Mouse (Mus musculus): ENCODE results near the gene Pcnx2. TPM values are rescaled to one million over a fixed set of nuclear protein-coding genes. Genes with fewer than 3 reads are reported as not detected.

Gene Pcnx2
- polyA plus RNA-seq, 1 experiment from 2014 or later: 0.21 TPM

- ATAC-seq (ENCODE audit: low read depth): peak; percentile 24; the same call in 1 of the 2 replicates
- H3K36me3 ChIP-seq (ENCODE audit: control insufficient read depth, insufficient read depth, low read length): no peaks in the 10 kb centered on the region
- no peak overlapping the region for H3K4me3 ChIP-seq (ENCODE audit: low read length)
- no peaks in the 10 kb centered on the region for H3K9me3 ChIP-seq (ENCODE audit: control insufficient read depth, low read length)
- no peak overlapping the region for H3K4me2 ChIP-seq (ENCODE audit: low read depth, low read length)
- no peak overlapping the region for H3K9ac ChIP-seq (ENCODE audit: low read length)
- peaks cover 15% of the 10 kb centered on the region for H3K4me1 ChIP-seq (replicated peaks; ENCODE audit: control insufficient read depth, insufficient read depth, low read length)
- H3K27ac ChIP-seq (ENCODE audit: low read length): peak overlapping the region; percentile 62; the same call in 1 of the 2 replicates
- 46% methylated on average over 9 of the region's 9 CpGs for WGBS
- no peaks in the 10 kb centered on the region for H3K27me3 ChIP-seq (ENCODE audit: control insufficient read depth, insufficient read depth, low read depth, low read length)
Observed at GRCm38 (mm10) chr8:125872501-125873249, 25.4 kb downstream of the Pcnx2 start.

GRCm38 (mm10) chr8:125870821-125871321 is 27.2 kb downstream of the Pcnx2 start:
- Histone ChIP-seq H3K4me2 (ENCODE audit: low read depth, low read length) (peak overlapping the region; percentile 34; the same call in 1 of the 2 replicates), H3K9ac (ENCODE audit: low read length) (peak overlapping the region; percentile 41; the same call in 1 of the 2 replicates), H3K27me3 (ENCODE audit: control insufficient read depth, insufficient read depth, low read depth, low read length) (no peaks in the 10 kb centered on the region), H3K9me3 (ENCODE audit: control insufficient read depth, low read length) (no peaks in the 10 kb centered on the region), H3K4me3 (ENCODE audit: low read length) (no peak overlapping the region), H3K36me3 (ENCODE audit: control insufficient read depth, insufficient read depth, low read length) (no peaks in the 10 kb centered on the region), H3K4me1 (replicated peaks; ENCODE audit: control insufficient read depth, insufficient read depth, low read length) (peaks cover 15% of the 10 kb centered on the region), H3K27ac (ENCODE audit: low read length) (no peak overlapping the region)
- 0% methylated on average over 7 of the region's 7 CpGs for WGBS
- peak; percentile 67 for ATAC-seq (ENCODE audit: low read depth)

DNA sequence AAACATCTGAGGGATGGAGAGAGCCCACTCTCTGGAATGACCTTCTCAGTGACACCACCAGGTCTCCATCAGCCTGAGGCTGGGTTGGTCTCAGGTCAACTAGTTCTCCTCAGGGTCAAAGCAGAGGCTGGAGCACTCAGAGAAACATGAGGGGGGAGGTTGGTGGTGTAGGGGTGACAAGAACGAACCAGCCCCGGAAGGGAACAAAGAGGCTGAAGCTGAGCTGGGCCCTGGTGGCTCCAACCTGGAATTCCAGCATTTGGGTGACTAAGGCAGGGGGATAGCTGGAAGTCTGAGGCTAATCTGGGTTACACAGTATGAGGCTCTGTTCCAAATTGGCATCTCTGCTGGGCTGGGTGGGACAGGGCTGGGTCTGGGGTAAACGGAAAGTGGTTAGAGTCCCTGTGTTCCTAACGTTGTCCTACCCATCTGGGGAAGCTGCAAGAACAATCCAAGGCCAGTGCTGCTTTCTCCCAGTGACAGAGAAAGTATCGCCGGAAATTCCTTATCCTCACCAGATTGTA is 27.9 kb downstream of the Pcnx2 start:
- Histone ChIP-seq H3K4me2 (ENCODE audit: low read depth, low read length) (no peak overlapping the region), H3K4me3 (ENCODE audit: low read length) (no peak overlapping the region), H3K36me3 (ENCODE audit: control insufficient read depth, insufficient read depth, low read length) (no peaks in the 10 kb centered on the region), H3K9ac (ENCODE audit: low read length) (no peak overlapping the region), H3K9me3 (ENCODE audit: control insufficient read depth, low read length) (no peaks in the 10 kb centered on the region), H3K27ac (ENCODE audit: low read length) (no peak overlapping the region), H3K4me1 (replicated peaks; ENCODE audit: control insufficient read depth, insufficient read depth, low read length) (peaks cover 15% of the 10 kb centered on the region), H3K27me3 (ENCODE audit: control insufficient read depth, insufficient read depth, low read depth, low read length) (no peaks in the 10 kb centered on the region)
- no peak for ATAC-seq (ENCODE audit: low read depth)
- WGBS: 18% methylated on average over 6 of the region's 6 CpGs

DNA sequence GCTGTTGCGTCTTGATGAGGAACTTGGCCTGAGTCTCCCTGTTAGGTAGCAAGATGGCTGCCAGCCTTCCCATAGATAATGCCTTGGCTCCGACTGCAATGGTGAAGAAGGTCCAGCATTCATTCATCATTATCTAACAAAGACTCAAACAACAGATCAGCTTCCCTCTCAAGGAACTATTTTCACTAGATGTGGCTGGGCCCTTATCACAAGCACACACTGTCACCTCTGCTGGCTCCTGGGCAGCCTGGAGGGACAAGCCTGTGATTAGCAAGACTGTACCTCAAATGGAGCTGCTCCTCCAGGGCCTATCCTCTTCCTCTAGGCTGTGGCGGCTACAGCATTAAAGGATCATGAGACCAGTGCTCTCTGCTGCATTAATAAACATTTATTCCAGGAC is 28.4 kb downstream of the Pcnx2 start:
- Histone ChIP-seq H3K4me1 (replicated peaks; ENCODE audit: control insufficient read depth, insufficient read depth, low read length) (peaks cover 15% of the 10 kb centered on the region), H3K9ac (ENCODE audit: low read length) (no peak overlapping the region), H3K4me2 (ENCODE audit: low read depth, low read length) (no peak overlapping the region), H3K9me3 (ENCODE audit: control insufficient read depth, low read length) (no peaks in the 10 kb centered on the region), H3K27me3 (ENCODE audit: control insufficient read depth, insufficient read depth, low read depth, low read length) (no peaks in the 10 kb centered on the region), H3K4me3 (ENCODE audit: low read length) (no peak overlapping the region), H3K36me3 (ENCODE audit: control insufficient read depth, insufficient read depth, low read length) (no peaks in the 10 kb centered on the region), H3K27ac (ENCODE audit: low read length) (no peak overlapping the region)
- WGBS: 80% methylated on average over 3 of the region's 3 CpGs
- no peak for ATAC-seq (ENCODE audit: low read depth)

- Histone ChIP-seq H3K9me3 (ENCODE audit: control insufficient read depth, low read length) (no peaks in the 10 kb centered on the region), H3K4me1 (replicated peaks; ENCODE audit: control insufficient read depth, insufficient read depth, low read length) (peaks cover 15% of the 10 kb centered on the region), H3K4me3 (ENCODE audit: low read length) (no peak overlapping the region), H3K4me2 (ENCODE audit: low read depth, low read length) (no peak overlapping the region), H3K36me3 (ENCODE audit: control insufficient read depth, insufficient read depth, low read length) (no peaks in the 10 kb centered on the region), H3K27ac (ENCODE audit: low read length) (no peak overlapping the region), H3K9ac (ENCODE audit: low read length) (no peak overlapping the region), H3K27me3 (ENCODE audit: control insufficient read depth, insufficient read depth, low read depth, low read length) (no peaks in the 10 kb centered on the region)
- no peak for ATAC-seq (ENCODE audit: low read depth)
- WGBS: 43% methylated on average over 7 of the region's 7 CpGs
Observed at GRCm38 (mm10) chr8:125868552-125868951, 29.6 kb downstream of the Pcnx2 start.

GRCm38 (mm10) chr8:125866125-125866524 is 32.0 kb downstream of the Pcnx2 start:
- Histone ChIP-seq H3K9me3 (ENCODE audit: control insufficient read depth, low read length) (no peaks in the 10 kb centered on the region), H3K4me1 (replicated peaks; ENCODE audit: control insufficient read depth, insufficient read depth, low read length) (peaks cover 5% of the 10 kb centered on the region), H3K4me3 (ENCODE audit: low read length) (no peak overlapping the region), H3K27ac (ENCODE audit: low read length) (no peak overlapping the region), H3K36me3 (ENCODE audit: control insufficient read depth, insufficient read depth, low read length) (no peaks in the 10 kb centered on the region), H3K9ac (ENCODE audit: low read length) (no peak overlapping the region), H3K4me2 (ENCODE audit: low read depth, low read length) (no peak overlapping the region), H3K27me3 (ENCODE audit: control insufficient read depth, insufficient read depth, low read depth, low read length) (peaks cover 2% of the 10 kb centered on the region; the same call in 1 of the 2 replicates)
- 60% methylated on average over 12 of the region's 12 CpGs for WGBS
- no peak for ATAC-seq (ENCODE audit: low read depth)

DNA sequence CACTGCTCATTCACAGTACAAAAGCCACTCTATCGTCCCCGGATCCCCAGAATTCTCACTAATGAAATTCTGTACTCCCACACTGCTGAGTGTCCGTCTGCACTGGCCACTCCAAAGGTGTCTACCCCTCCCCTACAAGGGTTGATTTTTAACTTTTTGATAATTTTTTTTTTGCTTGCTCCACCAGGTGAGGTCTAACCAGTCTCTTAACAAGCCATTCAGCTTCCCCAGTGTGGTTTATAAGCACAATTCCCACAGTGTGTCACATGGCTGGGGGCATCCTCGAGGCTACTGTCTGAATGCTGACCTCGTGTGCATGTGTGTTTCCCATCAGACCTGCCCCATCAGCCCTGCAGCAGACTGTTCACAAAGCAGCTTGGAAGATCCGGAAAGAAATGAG is 40.9 kb downstream of the Pcnx2 start:
- H3K9ac ChIP-seq (ENCODE audit: low read length): no peak overlapping the region
- H3K9me3 ChIP-seq (ENCODE audit: control insufficient read depth, low read length): no peaks in the 10 kb centered on the region
- ATAC-seq (ENCODE audit: low read depth): no peak
- H3K27ac ChIP-seq (ENCODE audit: low read length): no peak overlapping the region
- H3K4me3 ChIP-seq (ENCODE audit: low read length): no peak overlapping the region
- H3K4me1 ChIP-seq (replicated peaks; ENCODE audit: control insufficient read depth, insufficient read depth, low read length): no peaks in the 10 kb centered on the region; the same call in 1 of the 2 replicates
- H3K27me3 ChIP-seq (ENCODE audit: control insufficient read depth, insufficient read depth, low read depth, low read length): peaks cover 2% of the 10 kb centered on the region; the same call in 1 of the 2 replicates
- H3K36me3 ChIP-seq (ENCODE audit: control insufficient read depth, insufficient read depth, low read length): no peaks in the 10 kb centered on the region
- WGBS: 38% methylated on average over 6 of the region's 6 CpGs
- no peak overlapping the region for H3K4me2 ChIP-seq (ENCODE audit: low read depth, low read length)

DNA sequence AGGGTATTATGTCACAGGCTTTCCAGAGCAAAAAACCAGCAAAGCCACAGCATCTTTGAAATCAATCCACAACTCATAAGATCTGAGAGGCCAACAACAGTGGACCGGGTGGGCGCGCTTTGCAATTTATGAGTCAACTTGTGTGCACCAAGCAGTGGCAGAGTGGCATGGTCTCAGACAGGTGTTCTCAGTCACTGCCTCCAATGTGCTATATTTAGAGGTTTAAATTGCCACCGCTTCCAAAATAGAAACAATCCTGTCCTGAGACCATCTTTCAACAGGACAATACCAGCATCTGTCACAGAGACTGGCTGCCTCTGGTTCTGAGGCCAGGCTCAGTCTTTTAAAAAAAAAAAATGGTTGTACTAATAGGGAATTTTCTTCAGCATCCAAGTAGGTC is 42.0 kb downstream of the Pcnx2 start:
- WGBS: 81% methylated on average over 4 of the region's 4 CpGs
- H3K4me1 ChIP-seq (replicated peaks; ENCODE audit: control insufficient read depth, insufficient read depth, low read length): no peaks in the 10 kb centered on the region; the same call in 1 of the 2 replicates
- no peak for ATAC-seq (ENCODE audit: low read depth)

DNA sequence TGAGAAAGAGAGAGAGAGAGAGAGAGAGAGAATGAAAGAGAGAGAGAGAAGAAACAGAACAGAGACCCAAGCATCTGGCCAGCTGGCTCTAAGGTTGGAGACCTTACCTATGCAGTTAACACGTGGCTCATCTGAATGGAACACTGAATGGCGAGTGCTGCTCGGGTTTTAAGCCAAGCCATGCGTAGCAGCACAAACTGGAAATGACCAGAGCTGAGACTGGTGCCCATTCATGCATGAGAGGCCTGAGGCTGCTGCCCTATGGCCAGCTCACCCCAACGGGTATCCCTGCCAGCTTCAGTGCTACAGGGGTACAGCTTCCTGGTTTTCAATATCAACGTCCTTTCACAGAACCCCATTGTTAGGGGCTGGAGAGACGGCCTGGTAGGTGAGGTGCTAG is 43.7 kb downstream of the Pcnx2 start:
- 74% methylated on average over 7 of the region's 7 CpGs for WGBS
- no peaks in the 10 kb centered on the region for H3K36me3 ChIP-seq (ENCODE audit: control insufficient read depth, insufficient read depth, low read length)
- no peak for ATAC-seq (ENCODE audit: low read depth)
- no peak overlapping the region for H3K4me2 ChIP-seq (ENCODE audit: low read depth, low read length)
- no peak overlapping the region for H3K4me3 ChIP-seq (ENCODE audit: low read length)
- no peaks in the 10 kb centered on the region for H3K27me3 ChIP-seq (ENCODE audit: control insufficient read depth, insufficient read depth, low read depth, low read length)
- H3K9me3 ChIP-seq (ENCODE audit: control insufficient read depth, low read length): no peaks in the 10 kb centered on the region
- no peaks in the 10 kb centered on the region; the same call in 1 of the 2 replicates for H3K4me1 ChIP-seq (replicated peaks; ENCODE audit: control insufficient read depth, insufficient read depth, low read length)
- H3K9ac ChIP-seq (ENCODE audit: low read length): no peak overlapping the region
- no peak overlapping the region for H3K27ac ChIP-seq (ENCODE audit: low read length)

More for the DNA sequence above, 42.0 kb downstream of the Pcnx2 start:
- Histone ChIP-seq H3K9me3 (ENCODE audit: control insufficient read depth, low read length) (no peaks in the 10 kb centered on the region), H3K9ac (ENCODE audit: low read length) (no peak overlapping the region), H3K27me3 (ENCODE audit: control insufficient read depth, insufficient read depth, low read depth, low read length) (no peaks in the 10 kb centered on the region), H3K4me3 (ENCODE audit: low read length) (no peak overlapping the region), H3K36me3 (ENCODE audit: control insufficient read depth, insufficient read depth, low read length) (no peaks in the 10 kb centered on the region), H3K27ac (ENCODE audit: low read length) (no peak overlapping the region), H3K4me2 (ENCODE audit: low read depth, low read length) (no peak overlapping the region)
